Mouse (Mus musculus) liver, embryonic 14.5 days (tissue): ENCODE results near the gene 1700008P02Rik. TPM values are rescaled to one million over a fixed set of nuclear protein-coding genes. Genes with fewer than 3 reads are reported as not detected.
"Not testable (repeated sequence)": the region's sequence is repeated elsewhere in the genome, so short reads cannot be mapped to it uniquely, and the experiment has no call there.

Experiments
- ATAC-seq: fragments of 200-750 bp; cut with Nextera tagmentation; 2 replicates; pipeline ENCODE4 v1.8.0; 2017; ENCODE audit warnings: moderate number of reproducible peaks, mild to moderate bottlenecking, moderate library complexity; ENCODE audit not compliant: insufficient read depth
- DNase-seq, 3 experiments: peaks; one replicate each; pipeline ENCODE4 v3.0.0-alpha.2; 2012 to 2013; ENCODE audit warnings: low read depth in 3 of 3, low spot score in 3 of 3
- H3K27ac ChIP-seq: fragments of 300-500 bp; sonication (generic); 2 replicates; pipeline ENCODE4 v1.5.1; 2014; ENCODE audit warnings: moderate library complexity, mild to moderate bottlenecking, control low read depth, inconsistent platforms
- H3K27me3 ChIP-seq: fragments of 300-500 bp; sonication (generic); 2 replicates; pipeline ENCODE4 v1.6.1; 2014; ENCODE audit warnings: mild to moderate bottlenecking, low read length, moderate library complexity; ENCODE audit not compliant: control insufficient read depth, insufficient read depth
- H3K36me3 ChIP-seq: fragments of 300-500 bp; sonication (generic); replicated peaks from 2 replicates; pipeline ENCODE4 v1.6.1; 2014; ENCODE audit warnings: low read depth; ENCODE audit not compliant: control insufficient read depth, insufficient read depth
- H3K4me1 ChIP-seq, 2 experiments: fragments of 200-500 bp in 1 of 2; fragments of 300-500 bp in 1 of 2; sonication (generic) in 1 of 2; replicated peaks; 2 replicates each; pipeline ENCODE4 v1.6.1; 2012 to 2014; ENCODE audit warnings: antibody characterized with exemption in 1 of 2, inconsistent platforms in 1 of 2, low read length in 1 of 2; ENCODE audit not compliant: control insufficient read depth in 2 of 2, insufficient read depth in 2 of 2
- H3K4me2 ChIP-seq: fragments of 300-500 bp; sonication (generic); 2 replicates; pipeline ENCODE4 v1.6.1; 2014; ENCODE audit warnings: low read depth, mild to moderate bottlenecking, control low read depth, moderate library complexity
- H3K4me3 ChIP-seq, 2 experiments: fragments of 200-500 bp in 1 of 2; fragments of 300-500 bp in 1 of 2; sonication (generic) in 1 of 2; 2 replicates each; pipeline ENCODE4 v1.5.1; 2012 to 2014; ENCODE audit warnings: low read depth in 2 of 2, low read length in 2 of 2, mild to moderate bottlenecking in 2 of 2, control low read depth in 1 of 2, inconsistent platforms in 1 of 2, moderate library complexity in 1 of 2; ENCODE audit not compliant: insufficient read depth in 1 of 2
- H3K9ac ChIP-seq: fragments of 300-500 bp; sonication (generic); replicated peaks from 2 replicates; pipeline ENCODE4 v1.6.1; 2014; ENCODE audit warnings: mild to moderate bottlenecking, control low read depth, moderate library complexity
- H3K9me3 ChIP-seq: fragments of 300-500 bp; sonication (generic); 2 replicates; pipeline ENCODE4 v1.6.1; 2016; ENCODE audit warnings: low read length, mixed read lengths; ENCODE audit not compliant: control insufficient read depth
- CTCF ChIP-seq: IDR thresholded peaks from 2 replicates; pipeline ENCODE4 v1.5.1; 2016; ENCODE audit warnings: antibody characterized with exemption, low read depth, control low read depth
- EP300 ChIP-seq: IDR thresholded peaks from 2 replicates; pipeline ENCODE4 v1.6.1; 2016; ENCODE audit warnings: antibody characterized with exemption, low read depth
- WGBS: fragments of 180-500 bp; shearing (Covaris S2); extraction: QIAGEN DNeasy Blood & Tissue Kit; methylation state at CpG from one replicate; pipeline ENCODE4 v1.1.7; 2014; ENCODE audit not compliant: insufficient replicate concordance; 5-methylcytosine and 5-hydroxymethylcytosine counted together
- polyA plus RNA-seq, 2 experiments: library from polyadenylated mRNA; depleted of rRNA in 1 of 2; stranded (reverse) in 1 of 2; unstranded in 1 of 2; fragments of >200 nt; fragmentation: Nextera tagmentation in 1 of 2; extraction: Ambion mirVana in 1 of 2; gene quantifications; 2 replicates each; pipeline versions ENCODE4 v1.2.1 to v1.2.3; 2012 to 2014

Gene 1700008P02Rik
- not detected in 2 replicates for polyA plus RNA-seq (2012; rRNA removed)
- polyA plus RNA-seq (2014; fragmentation: Nextera tagmentation; extraction: Ambion mirVana), result not detected in 2 replicates

DNA sequence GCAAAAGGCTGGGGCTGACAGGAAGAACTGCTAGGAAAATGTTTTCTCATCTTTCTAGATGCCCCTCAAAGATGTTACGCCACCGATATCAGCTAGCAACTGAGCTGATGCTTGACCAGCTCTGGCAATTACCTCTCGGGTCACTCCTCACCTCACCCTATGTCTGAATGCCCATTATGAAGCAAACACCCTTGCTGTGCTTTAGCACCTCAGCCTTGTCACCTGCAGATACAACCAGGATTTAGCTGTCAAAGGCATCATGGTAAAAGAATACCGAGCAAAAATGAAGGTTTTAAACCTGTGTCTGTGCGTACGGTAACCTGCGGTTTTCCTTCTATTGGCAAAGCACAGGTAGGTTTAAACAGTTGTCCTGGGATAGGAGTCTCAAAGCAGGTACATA is at the start of gene 1700008P02Rik:
TSS of gene 1700008P02Rik (minus strand) at position 101 of the 400 bp plus-strand sequence.
- DNase-seq (no peak), ATAC-seq (no peak)
- Histone ChIP-seq H3K27ac (no peak within 1 kb of the TSS), H3K27me3 (no peaks in the 10 kb centered on the region), H3K9ac (no peak within 1 kb of the TSS), H3K4me1 (no peaks in the 10 kb centered on the region), H3K36me3 (no peaks in the 10 kb centered on the region), H3K4me2 (no peak within 1 kb of the TSS), H3K4me3 (no peak within 1 kb of the TSS), H3K9me3 (no peaks in the 10 kb centered on the region)
- no peak for TF ChIP-seq EP300
- no peak for TF ChIP-seq CTCF
- WGBS, result 76% methylated on average over 7 of the region's 7 CpGs

DNA sequence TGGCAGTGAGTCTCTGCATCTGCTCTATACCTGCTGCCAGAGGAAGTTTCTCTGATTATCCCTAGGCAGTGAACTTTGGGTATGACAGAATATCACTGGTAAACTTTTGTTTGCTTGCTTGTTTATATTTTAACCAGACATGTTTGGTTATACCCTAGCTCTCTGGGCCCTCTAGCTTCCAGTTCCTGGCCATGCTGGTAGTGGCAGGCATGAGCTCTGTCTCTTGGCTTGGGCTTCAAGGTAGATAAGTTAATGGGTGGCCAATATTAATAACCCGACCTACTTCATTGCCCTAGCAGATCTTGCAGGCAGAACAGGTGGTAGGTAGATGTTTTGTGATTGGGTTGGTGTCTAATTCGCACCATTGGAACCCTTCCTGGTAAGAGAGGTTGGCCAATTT is 29.2 kb upstream of the 1700008P02Rik start:
- H3K27me3 ChIP-seq, result no peaks in the 10 kb centered on the region
- 31% methylated on average over 2 of the region's 2 CpGs for WGBS
- DNase-seq (no peak), ATAC-seq (no peak)
- H3K27ac ChIP-seq, result no peak overlapping the region
- H3K9ac ChIP-seq, result no peak overlapping the region
- no peaks in the 10 kb centered on the region for H3K36me3 ChIP-seq
- H3K4me1 ChIP-seq, result no peaks in the 10 kb centered on the region
- no peak overlapping the region for H3K4me2 ChIP-seq
- no peaks in the 10 kb centered on the region for H3K9me3 ChIP-seq
- no peak for TF ChIP-seq EP300
- TF ChIP-seq CTCF, result no peak
- no peak overlapping the region for H3K4me3 ChIP-seq

DNA sequence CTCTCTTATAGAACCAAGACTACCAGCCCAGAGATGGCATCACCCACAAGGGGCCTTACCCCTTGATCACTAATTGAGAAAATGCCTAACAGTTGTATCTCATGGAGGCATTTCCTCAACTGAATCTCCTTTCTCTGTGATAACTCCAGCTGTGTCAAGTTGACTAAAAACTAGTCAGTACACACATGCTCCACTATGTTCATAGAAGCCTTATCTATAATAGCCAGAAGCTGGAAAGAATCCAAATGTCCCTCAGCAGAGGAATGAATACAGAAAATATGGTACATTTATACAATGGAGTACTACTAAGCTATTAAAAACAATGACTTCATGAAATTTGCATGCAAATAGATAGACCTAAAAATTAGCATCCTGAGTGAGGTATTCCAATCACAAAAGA is 17.9 kb upstream of the 1700008P02Rik start:
- not testable (repeated sequence) for H3K27me3 ChIP-seq, DNase-seq, H3K4me2 ChIP-seq, H3K27ac ChIP-seq, ATAC-seq, H3K4me3 ChIP-seq, H3K9me3 ChIP-seq, H3K36me3 ChIP-seq, H3K4me1 ChIP-seq, H3K9ac ChIP-seq

DNA sequence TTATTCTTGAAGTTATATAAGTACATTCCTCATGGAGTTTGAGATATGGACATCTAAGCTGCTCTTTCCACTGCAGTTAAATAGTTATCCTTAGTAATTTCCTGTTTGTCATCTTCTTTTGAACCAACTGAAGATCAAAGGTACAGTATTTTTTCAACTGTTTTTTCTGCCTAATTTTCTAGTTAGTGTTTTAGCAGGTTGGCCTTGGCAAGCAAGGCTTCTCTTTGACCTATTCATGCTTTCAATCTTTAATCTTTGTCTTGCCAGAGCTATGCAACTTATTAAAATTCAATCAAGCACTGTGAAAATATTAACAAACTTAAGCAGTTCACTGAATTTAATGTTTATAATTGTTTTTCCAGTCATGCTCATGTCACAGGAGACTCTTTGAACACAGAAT is 14.0 kb upstream of the 1700008P02Rik start:
- Histone ChIP-seq H3K36me3 (no peaks in the 10 kb centered on the region), H3K4me2 (no peak overlapping the region), H3K4me3 (no peak overlapping the region), H3K4me1 (no peaks in the 10 kb centered on the region), H3K27me3 (no peaks in the 10 kb centered on the region), H3K9me3 (no peaks in the 10 kb centered on the region), H3K27ac (no peak overlapping the region), H3K9ac (no peak overlapping the region)
- ATAC-seq (no peak), DNase-seq (no peak)
- TF ChIP-seq EP300, result no peak
- no peak for TF ChIP-seq CTCF

DNA sequence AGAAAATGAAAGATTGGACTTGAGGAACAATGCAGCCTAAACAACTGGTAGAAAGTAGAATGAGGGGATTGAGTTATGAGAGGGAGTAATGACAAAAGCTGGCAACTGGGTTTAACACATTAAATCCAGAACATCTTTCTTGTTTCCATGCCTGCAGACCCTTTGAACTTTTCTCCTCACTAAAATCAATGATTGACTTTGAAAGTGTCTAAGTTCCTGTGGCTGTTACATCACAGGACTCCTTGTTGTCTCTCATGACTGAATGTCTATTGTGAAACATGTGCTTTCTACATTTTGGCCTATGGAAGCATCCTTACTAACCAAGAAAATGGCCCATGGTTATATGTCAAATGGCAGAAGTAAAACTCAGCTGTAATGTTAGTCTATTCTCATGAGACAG is 2.4 kb downstream of the 1700008P02Rik start:
- H3K4me2 ChIP-seq, result no peak overlapping the region
- H3K36me3 ChIP-seq, result no peaks in the 10 kb centered on the region
- H3K9me3 ChIP-seq, result no peaks in the 10 kb centered on the region
- DNase-seq (no peak), ATAC-seq (no peak)
- no peak overlapping the region for H3K27ac ChIP-seq
- no peaks in the 10 kb centered on the region for H3K4me1 ChIP-seq
- H3K27me3 ChIP-seq, result no peaks in the 10 kb centered on the region
- H3K4me3 ChIP-seq, result no peak overlapping the region
- TF ChIP-seq EP300, result no peak
- TF ChIP-seq CTCF, result no peak
- H3K9ac ChIP-seq, result no peak overlapping the region
